Mouse (Mus musculus): ENCODE measurements around the gene Hadhb. TPM values are rescaled to one million over a fixed set of nuclear protein-coding genes. Genes with fewer than 3 reads are reported as not detected.

Hadhb gene
- polyA plus RNA-seq, 1 experiment from 2014 or later, result 169 TPM

DNA sequence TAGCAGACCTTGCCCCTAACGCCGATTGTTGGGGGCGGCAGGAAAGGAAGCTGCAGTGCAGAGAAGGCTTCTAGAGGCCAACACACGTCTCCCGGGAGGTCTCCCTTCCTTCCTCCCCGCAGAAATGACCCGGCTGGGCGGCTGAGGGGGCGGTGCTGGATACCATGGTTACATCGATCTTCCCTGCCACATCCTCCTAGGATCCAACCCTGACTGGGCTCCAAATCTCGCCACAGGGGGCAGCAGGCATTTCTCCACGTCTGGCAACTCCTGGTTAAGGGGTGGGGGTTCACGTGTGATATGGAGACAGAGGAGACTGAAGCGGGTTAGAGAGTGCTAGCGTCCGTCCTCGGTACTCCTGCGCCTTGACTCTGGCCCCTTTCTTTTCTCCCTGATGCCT is 43.9 kb upstream of the Hadhb start:
- WGBS (ENCODE audit: insufficient replicate concordance), result 2% methylated on average over 18 of the region's 18 CpGs

DNA sequence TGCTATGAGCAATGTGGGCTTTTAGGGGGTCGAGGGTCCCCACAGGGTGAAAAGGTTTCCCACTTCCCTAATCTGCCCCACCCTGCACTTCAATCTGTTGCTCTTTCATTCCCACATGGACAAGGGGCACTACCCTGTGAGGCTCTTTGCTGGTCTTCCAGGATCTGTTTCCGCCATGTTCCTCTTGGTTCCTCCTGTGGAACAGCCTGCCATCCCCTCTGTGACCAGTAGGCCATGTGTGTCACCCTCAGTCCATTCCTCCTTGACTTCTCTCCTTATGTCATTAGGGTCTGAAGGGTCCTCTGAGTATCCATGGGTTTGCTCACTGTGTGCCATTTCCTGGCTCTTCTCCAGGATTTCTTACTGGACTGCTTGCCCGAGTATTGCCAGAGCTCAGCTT is 43.3 kb upstream of the Hadhb start:
- ATAC-seq (ENCODE audit: low read depth), result no peak
- WGBS (ENCODE audit: insufficient replicate concordance), result 56% methylated on average over 3 of the region's 3 CpGs
- no peak overlapping the region for H3K27ac ChIP-seq (ENCODE audit: low read length)
- no peaks in the 10 kb centered on the region for H3K36me3 ChIP-seq (ENCODE audit: control insufficient read depth, insufficient read depth)
- H3K4me2 ChIP-seq (ENCODE audit: low read depth, low read length), result no peak overlapping the region
- no peaks in the 10 kb centered on the region for H3K9me3 ChIP-seq (replicated peaks; ENCODE audit: control insufficient read depth, low read length)
- peaks cover 13% of the 10 kb centered on the region for H3K4me1 ChIP-seq (ENCODE audit: control insufficient read depth, low read depth, low read length)
- peaks cover 72% of the 10 kb centered on the region for H3K27me3 ChIP-seq (ENCODE audit: control insufficient read depth, insufficient read depth, low read depth, low read length)
- no peak overlapping the region for H3K9ac ChIP-seq (ENCODE audit: low read depth, low read length)
- H3K4me3 ChIP-seq (ENCODE audit: low read depth, low read length), result no peak overlapping the region

More for the DNA sequence above, 43.9 kb upstream of the Hadhb start:
- H3K9me3 ChIP-seq (replicated peaks; ENCODE audit: control insufficient read depth, low read length), result no peaks in the 10 kb centered on the region
- H3K36me3 ChIP-seq (ENCODE audit: control insufficient read depth, insufficient read depth), result no peaks in the 10 kb centered on the region
- H3K4me2 ChIP-seq (ENCODE audit: low read depth, low read length), result peak overlapping the region; percentile 35
- no peak overlapping the region for H3K27ac ChIP-seq (ENCODE audit: low read length)
- H3K4me3 ChIP-seq (ENCODE audit: low read depth, low read length), result 0 out of 2 replicates have a peak overlapping the region, but pooled peaks have one; percentile 1
- H3K27me3 ChIP-seq (ENCODE audit: control insufficient read depth, insufficient read depth, low read depth, low read length), result peaks cover 78% of the 10 kb centered on the region
- peaks cover 13% of the 10 kb centered on the region for H3K4me1 ChIP-seq (ENCODE audit: control insufficient read depth, low read depth, low read length)
- H3K9ac ChIP-seq (ENCODE audit: low read depth, low read length), result no peak overlapping the region; the same call in 1 of the 2 replicates
- no peak for ATAC-seq (ENCODE audit: low read depth)

DNA sequence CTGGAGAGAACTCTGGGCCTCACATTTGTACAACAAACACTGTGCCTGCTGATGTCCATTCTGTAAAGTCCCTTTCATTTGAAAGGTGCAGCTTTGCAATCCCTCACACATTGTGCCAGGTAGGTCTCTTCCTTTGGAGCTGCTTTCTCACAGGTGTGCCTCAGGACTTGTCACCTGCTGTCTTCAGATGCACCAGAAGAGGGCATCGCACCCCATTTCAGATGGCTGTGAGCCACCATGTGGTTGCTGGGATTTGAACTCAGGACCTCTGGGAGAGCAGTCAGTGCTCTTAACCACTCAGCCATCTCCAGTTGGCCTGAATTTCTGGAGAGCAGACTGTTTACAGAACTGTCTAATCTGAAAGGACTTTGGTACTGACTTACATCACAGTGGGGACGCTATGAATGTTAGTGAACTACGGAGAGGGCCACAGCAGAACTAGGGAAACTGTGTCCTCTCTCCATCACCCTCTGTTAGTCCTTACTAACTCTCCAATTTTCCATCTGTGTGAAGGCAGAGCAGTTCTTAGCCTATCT is 42.4 kb upstream of the Hadhb start:
- WGBS (ENCODE audit: insufficient replicate concordance), result 81% methylated on average over 3 of the region's 3 CpGs
- H3K27ac ChIP-seq (ENCODE audit: low read length), result no peak overlapping the region
- no peak overlapping the region for H3K9ac ChIP-seq (ENCODE audit: low read depth, low read length)
- H3K27me3 ChIP-seq (ENCODE audit: control insufficient read depth, insufficient read depth, low read depth, low read length), result peaks cover 63% of the 10 kb centered on the region
- no peaks in the 10 kb centered on the region for H3K36me3 ChIP-seq (ENCODE audit: control insufficient read depth, insufficient read depth)
- ATAC-seq (ENCODE audit: low read depth), result peak; percentile 58
- H3K9me3 ChIP-seq (replicated peaks; ENCODE audit: control insufficient read depth, low read length), result no peaks in the 10 kb centered on the region
- H3K4me1 ChIP-seq (ENCODE audit: control insufficient read depth, low read depth, low read length), result peaks cover 13% of the 10 kb centered on the region
- H3K4me3 ChIP-seq (ENCODE audit: low read depth, low read length), result no peak overlapping the region
- no peak overlapping the region for H3K4me2 ChIP-seq (ENCODE audit: low read depth, low read length)

DNA sequence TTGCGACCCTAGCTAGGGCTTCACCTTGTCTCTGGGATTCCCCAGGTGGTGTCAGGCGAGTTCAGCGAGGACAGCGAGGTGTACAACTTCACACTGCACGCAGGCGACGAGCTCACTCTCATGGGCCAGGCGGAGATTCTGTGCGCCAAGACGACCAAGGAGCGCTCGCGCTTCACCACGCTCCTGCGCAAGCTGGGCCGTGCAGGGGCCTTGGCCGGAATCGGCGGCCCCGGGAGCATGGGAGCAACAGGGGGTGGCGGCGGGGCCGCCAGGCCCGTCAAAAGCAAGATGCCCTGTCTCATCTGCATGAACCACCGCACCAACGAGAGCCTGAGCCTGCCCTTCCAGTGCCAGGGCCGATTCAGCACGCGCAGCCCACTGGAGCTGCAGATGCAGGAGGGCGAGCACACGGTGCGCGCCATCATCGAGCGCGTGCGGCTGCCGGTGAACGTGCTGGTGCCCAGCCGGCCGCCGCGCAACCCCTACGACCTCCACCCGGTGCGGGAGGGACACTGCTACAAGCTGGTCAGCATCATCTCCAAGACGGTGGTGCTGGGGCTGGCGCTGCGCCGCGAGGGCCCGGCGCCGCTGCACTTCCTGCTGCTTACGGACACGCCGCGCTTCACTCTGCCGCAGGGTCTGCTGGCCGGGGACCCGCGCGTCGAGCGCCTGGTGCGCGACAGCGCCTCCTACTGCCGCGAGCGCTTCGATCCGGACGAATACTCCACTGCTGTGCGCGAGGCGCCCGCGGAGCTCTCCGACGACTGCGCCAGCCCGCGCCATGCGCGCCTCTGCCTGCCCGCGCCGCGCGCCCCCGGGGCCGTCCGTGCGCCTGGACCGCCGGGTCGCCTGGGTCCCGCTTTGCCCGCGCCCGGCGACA is 40.9 kb upstream of the Hadhb start:
- Histone ChIP-seq H3K4me2 (ENCODE audit: low read depth, low read length) (peak overlapping the region; percentile 70), H3K27me3 (ENCODE audit: control insufficient read depth, insufficient read depth, low read depth, low read length) (peaks cover 55% of the 10 kb centered on the region), H3K4me3 (ENCODE audit: low read depth, low read length) (peak overlapping the region; percentile 52), H3K9me3 (replicated peaks; ENCODE audit: control insufficient read depth, low read length) (no peaks in the 10 kb centered on the region), H3K9ac (ENCODE audit: low read depth, low read length) (no peak overlapping the region), H3K36me3 (ENCODE audit: control insufficient read depth, insufficient read depth) (peaks cover 3% of the 10 kb centered on the region), H3K4me1 (ENCODE audit: control insufficient read depth, low read depth, low read length) (peaks cover 13% of the 10 kb centered on the region), H3K27ac (ENCODE audit: low read length) (no peak overlapping the region)
- 1% methylated on average over 94 of the region's 103 CpGs for WGBS (ENCODE audit: insufficient replicate concordance)
- ATAC-seq (ENCODE audit: low read depth), result peak; percentile 48; the same call in 1 of the 2 replicates

DNA sequence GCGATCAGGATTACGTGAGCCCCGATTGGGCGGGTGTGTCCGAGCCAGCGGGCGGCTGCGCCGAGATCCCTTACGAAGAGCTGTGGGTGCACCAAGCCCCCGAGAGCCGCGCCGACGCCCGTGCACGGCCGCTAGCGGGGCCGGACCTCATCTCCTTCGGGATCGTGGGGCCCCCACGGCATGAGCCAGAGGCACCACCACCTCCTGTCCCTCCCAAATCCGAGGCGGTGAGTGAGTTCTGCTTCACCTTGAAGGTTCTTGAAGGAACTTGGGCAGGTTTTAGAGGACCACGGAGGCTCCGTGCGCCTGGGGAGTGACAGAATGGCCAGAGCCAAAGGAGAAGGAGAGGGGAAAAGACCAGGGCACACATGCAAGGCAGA is 40.3 kb upstream of the Hadhb start:
- Histone ChIP-seq H3K36me3 (ENCODE audit: control insufficient read depth, insufficient read depth) (peaks cover 8% of the 10 kb centered on the region), H3K9me3 (replicated peaks; ENCODE audit: control insufficient read depth, low read length) (no peaks in the 10 kb centered on the region), H3K4me1 (ENCODE audit: control insufficient read depth, low read depth, low read length) (peaks cover 13% of the 10 kb centered on the region), H3K9ac (ENCODE audit: low read depth, low read length) (no peak overlapping the region), H3K27me3 (ENCODE audit: control insufficient read depth, insufficient read depth, low read depth, low read length) (peaks cover 51% of the 10 kb centered on the region), H3K4me2 (ENCODE audit: low read depth, low read length) (peak overlapping the region; percentile 70), H3K4me3 (ENCODE audit: low read depth, low read length) (peak overlapping the region; percentile 52), H3K27ac (ENCODE audit: low read length) (no peak overlapping the region)
- WGBS (ENCODE audit: insufficient replicate concordance), result 1% methylated on average over 28 of the region's 28 CpGs
- ATAC-seq (ENCODE audit: low read depth), result no peak

DNA sequence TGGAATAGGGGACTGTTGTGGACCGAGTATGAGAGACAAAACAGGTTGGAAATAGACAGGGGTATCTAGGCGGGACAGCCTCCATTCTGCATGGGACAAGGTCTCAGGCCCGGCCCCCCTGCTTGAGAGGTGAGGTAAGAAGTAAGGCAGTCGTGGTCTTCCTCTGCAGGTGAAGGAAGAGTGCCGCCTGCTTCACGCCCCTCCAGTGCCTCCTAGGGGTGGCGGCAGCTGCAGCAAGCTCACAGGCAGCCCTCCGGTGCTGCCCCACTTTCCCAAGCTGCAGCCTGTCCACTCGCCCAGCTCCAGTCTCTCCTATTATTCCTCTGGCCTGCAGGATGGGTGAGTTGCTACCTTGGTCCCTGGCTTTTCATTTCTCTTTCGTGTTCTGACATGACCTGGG is 39.3 kb upstream of the Hadhb start:
- peaks cover 41% of the 10 kb centered on the region for H3K27me3 ChIP-seq (ENCODE audit: control insufficient read depth, insufficient read depth, low read depth, low read length)
- no peak overlapping the region for H3K9ac ChIP-seq (ENCODE audit: low read depth, low read length)
- 37% methylated on average over 10 of the region's 10 CpGs for WGBS (ENCODE audit: insufficient replicate concordance)
- no peak overlapping the region for H3K4me2 ChIP-seq (ENCODE audit: low read depth, low read length)
- no peak overlapping the region for H3K4me3 ChIP-seq (ENCODE audit: low read depth, low read length)
- peaks cover 10% of the 10 kb centered on the region for H3K4me1 ChIP-seq (ENCODE audit: control insufficient read depth, low read depth, low read length)
- ATAC-seq (ENCODE audit: low read depth), result no peak
- H3K36me3 ChIP-seq (ENCODE audit: control insufficient read depth, insufficient read depth), result peaks cover 9% of the 10 kb centered on the region
- H3K9me3 ChIP-seq (replicated peaks; ENCODE audit: control insufficient read depth, low read length), result no peaks in the 10 kb centered on the region
- no peak overlapping the region for H3K27ac ChIP-seq (ENCODE audit: low read length)

DNA sequence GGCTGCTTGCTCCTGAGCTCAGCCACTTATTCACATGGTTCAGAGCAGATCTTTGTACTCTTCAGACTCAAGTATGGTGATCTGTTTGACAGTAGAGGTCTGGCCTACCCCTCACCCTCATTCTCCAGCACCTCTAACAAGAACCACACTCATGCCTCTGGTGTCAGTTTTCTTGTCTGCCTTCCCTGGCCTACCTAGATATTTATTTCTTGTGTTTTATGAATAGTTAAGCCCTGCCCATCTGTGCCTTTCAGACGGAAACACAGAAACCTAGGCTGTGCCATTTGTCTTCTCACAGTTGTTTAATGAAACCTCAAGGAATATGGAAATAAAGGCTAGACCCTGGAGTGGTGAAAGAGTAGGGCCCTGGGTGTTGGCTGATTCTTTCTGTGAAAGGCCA is 37.0 kb upstream of the Hadhb start:
- Histone ChIP-seq H3K4me3 (ENCODE audit: low read depth, low read length) (no peak overlapping the region), H3K9ac (ENCODE audit: low read depth, low read length) (no peak overlapping the region), H3K9me3 (replicated peaks; ENCODE audit: control insufficient read depth, low read length) (no peaks in the 10 kb centered on the region), H3K36me3 (ENCODE audit: control insufficient read depth, insufficient read depth) (peaks cover 30% of the 10 kb centered on the region), H3K4me2 (ENCODE audit: low read depth, low read length) (no peak overlapping the region), H3K27ac (ENCODE audit: low read length) (no peak overlapping the region), H3K27me3 (ENCODE audit: control insufficient read depth, insufficient read depth, low read depth, low read length) (peaks cover 25% of the 10 kb centered on the region), H3K4me1 (ENCODE audit: control insufficient read depth, low read depth, low read length) (peaks cover 4% of the 10 kb centered on the region)
- 77% methylated on average over 1 of the region's 1 CpGs for WGBS (ENCODE audit: insufficient replicate concordance)
- ATAC-seq (ENCODE audit: low read depth), result no peak

DNA sequence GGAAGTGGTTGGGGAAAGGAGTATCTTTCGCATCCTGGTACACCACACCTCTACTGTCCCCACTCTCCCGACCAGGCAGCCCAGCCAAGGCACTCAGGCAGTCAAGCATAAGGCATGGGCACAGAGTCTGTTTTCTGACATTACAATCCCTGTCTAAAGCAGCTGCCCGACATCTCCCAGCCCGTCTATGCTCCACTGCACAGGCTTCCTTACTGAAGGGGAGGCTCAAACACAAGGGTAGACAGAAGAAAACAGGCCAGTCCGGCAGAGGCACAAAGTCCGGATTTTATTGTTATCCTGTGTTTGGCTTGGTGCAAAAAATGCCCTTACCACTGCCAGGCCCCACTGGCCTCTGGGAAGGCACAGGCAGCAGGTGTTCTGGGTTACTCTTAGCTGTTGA is 35.9 kb upstream of the Hadhb start:
- H3K4me3 ChIP-seq (ENCODE audit: low read depth, low read length), result no peak overlapping the region
- no peak overlapping the region for H3K9ac ChIP-seq (ENCODE audit: low read depth, low read length)
- WGBS (ENCODE audit: insufficient replicate concordance), result 84% methylated on average over 6 of the region's 6 CpGs
- peaks cover 4% of the 10 kb centered on the region for H3K4me1 ChIP-seq (ENCODE audit: control insufficient read depth, low read depth, low read length)
- H3K4me2 ChIP-seq (ENCODE audit: low read depth, low read length), result no peak overlapping the region
- ATAC-seq (ENCODE audit: low read depth), result no peak
- peaks cover 13% of the 10 kb centered on the region for H3K27me3 ChIP-seq (ENCODE audit: control insufficient read depth, insufficient read depth, low read depth, low read length)
- H3K27ac ChIP-seq (ENCODE audit: low read length), result no peak overlapping the region
- peaks cover 39% of the 10 kb centered on the region for H3K36me3 ChIP-seq (ENCODE audit: control insufficient read depth, insufficient read depth)
- no peaks in the 10 kb centered on the region for H3K9me3 ChIP-seq (replicated peaks; ENCODE audit: control insufficient read depth, low read length)

DNA sequence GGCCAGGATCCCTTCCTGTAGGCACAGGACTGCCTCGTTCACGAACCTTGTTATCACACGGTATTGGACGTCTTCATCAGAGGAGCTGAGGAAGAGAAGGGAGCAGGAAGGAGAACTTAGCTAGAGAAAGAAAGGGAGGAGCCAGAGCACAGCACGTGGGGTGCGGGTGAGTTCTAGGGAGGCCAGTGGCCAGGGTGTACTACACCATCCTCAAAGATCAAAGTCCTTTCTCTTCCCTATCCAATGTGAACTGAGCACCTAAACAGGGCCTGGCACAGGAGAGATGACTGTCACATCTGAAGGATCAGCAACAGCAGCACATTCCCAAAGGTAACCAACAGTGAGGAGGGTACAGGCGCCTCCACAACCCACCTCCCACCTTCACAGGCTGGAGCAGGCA is 34.9 kb upstream of the Hadhb start:
- WGBS (ENCODE audit: insufficient replicate concordance), result 77% methylated on average over 7 of the region's 7 CpGs
- H3K9me3 ChIP-seq (replicated peaks; ENCODE audit: control insufficient read depth, low read length), result no peaks in the 10 kb centered on the region

More for the DNA sequence above, 34.9 kb upstream of the Hadhb start:
- no peak overlapping the region for H3K27ac ChIP-seq (ENCODE audit: low read length)
- no peak overlapping the region for H3K4me3 ChIP-seq (ENCODE audit: low read depth, low read length)
- peaks cover 4% of the 10 kb centered on the region; the same call in 1 of the 2 replicates for H3K27me3 ChIP-seq (ENCODE audit: control insufficient read depth, insufficient read depth, low read depth, low read length)
- ATAC-seq (ENCODE audit: low read depth), result no peak
- no peaks in the 10 kb centered on the region for H3K4me1 ChIP-seq (ENCODE audit: control insufficient read depth, low read depth, low read length)
- peaks cover 46% of the 10 kb centered on the region for H3K36me3 ChIP-seq (ENCODE audit: control insufficient read depth, insufficient read depth)
- no peak overlapping the region for H3K4me2 ChIP-seq (ENCODE audit: low read depth, low read length)
- H3K9ac ChIP-seq (ENCODE audit: low read depth, low read length), result no peak overlapping the region

All from liver, embryonic 16.5 days (tissue).